Mouse (Mus musculus): Measurements from ENCODE around the gene Vmac.

DNA sequence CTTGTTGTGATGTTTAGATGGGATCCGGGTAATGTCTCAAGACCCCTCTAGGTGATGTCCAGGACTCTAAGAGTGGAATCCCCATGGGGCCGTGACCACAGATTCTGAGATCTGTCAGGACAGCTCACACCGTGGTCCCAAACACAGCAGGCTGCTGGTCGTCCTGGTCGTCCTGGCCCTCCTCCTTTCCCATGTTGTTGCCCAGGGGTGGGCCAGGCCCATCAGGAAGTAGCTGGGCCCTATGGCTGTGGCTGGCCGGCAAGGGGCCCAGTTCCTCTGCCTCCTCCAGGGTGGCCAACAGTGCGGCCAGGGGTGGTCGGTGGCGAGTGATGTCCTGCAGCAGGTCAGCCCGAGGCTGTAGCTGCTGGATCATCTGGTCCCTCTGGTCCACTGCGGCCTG is 2.5 kb downstream of the Vmac start:
- TF ChIP-seq CTCF (IDR thresholded peaks at IDR 0.05; ENCODE audit: low read depth, low read length) (no peak), POLR2A (IDR thresholded peaks at IDR 0.05; ENCODE audit: borderline replicate concordance, low read depth, low read length) (no peak)
